Mouse (Mus musculus) cerebellum, adult 2 months (tissue): ENCODE data around the gene Nkain2.

Experiments
- CTCF ChIP-seq: fragments of 200-500 bp; IDR thresholded peaks from 2 replicates; pipeline ENCODE4 v1.5.1; 2011; ENCODE audit warnings: low read depth, mild to moderate bottlenecking, control low read depth, low read length, moderate library complexity, borderline replicate concordance; ENCODE audit not compliant: insufficient read depth
- POLR2A ChIP-seq: fragments of 200-500 bp; IDR thresholded peaks from 2 replicates; pipeline ENCODE4 v1.6.1; 2011; ENCODE audit warnings: low read length, control low read depth, borderline replicate concordance; ENCODE audit not compliant: insufficient read depth

GRCm38 (mm10) chr10:32640256-32640655, 250.0 kb downstream of the Nkain2 start:
- TF ChIP-seq POLR2A (no peak), CTCF (no peak)
